Mouse (Mus musculus): ENCODE measurements around the gene Spag6l. TPM values are rescaled to one million over a fixed set of nuclear protein-coding genes. Genes with fewer than 3 reads are reported as not detected.
A peak's percentile ranks its signal among the peaks of the same experiment; 100 is the strongest.

Spag6l gene
- 0.64 and 1.2 TPM in 2 replicates for polyA plus RNA-seq (2011; ENCODE audit: insufficient read depth, insufficient read length, low read depth, missing spikeins)

- H3K27ac ChIP-seq (ENCODE audit: insufficient read depth, low read length): no peak within 1 kb of the TSS
- peak within 1 kb of the TSS; percentile 54 for H3K4me3 ChIP-seq (ENCODE audit: low read depth, low read length)
- H3K36me3 ChIP-seq (ENCODE audit: control insufficient read depth, insufficient read depth, low read length, poor library complexity, severe bottlenecking): no peaks in the 10 kb centered on the region
- no peaks in the 10 kb centered on the region for H3K27me3 ChIP-seq (ENCODE audit: control insufficient read depth, insufficient read depth, low read length, poor library complexity, severe bottlenecking)
- H3K9me3 ChIP-seq (replicated peaks; ENCODE audit: control insufficient read depth, insufficient read depth, low read length, poor library complexity, severe bottlenecking): no peaks in the 10 kb centered on the region
- H3K9ac ChIP-seq (ENCODE audit: low read depth, poor library complexity, severe bottlenecking): peak within 1 kb of the TSS; percentile 3; the same call in 1 of the 2 replicates
- H3K4me1 ChIP-seq (ENCODE audit: control insufficient read depth, insufficient read depth, low read length): peaks cover 7% of the 10 kb centered on the region
- TF ChIP-seq POLR2A (IDR thresholded peaks at IDR 0.05; ENCODE audit: insufficient read depth, low read length): no peak
- TF ChIP-seq EP300 (IDR thresholded peaks at IDR 0.05; ENCODE audit: insufficient read depth, low read depth, low read length): no peak
- peak; percentile 70 for TF ChIP-seq CTCF (IDR thresholded peaks at IDR 0.05; ENCODE audit: low read depth, low read length)
These were observed at the start of gene Spag6l for GRCm38 (mm10) chr16:16828757-16829615. TSS of gene Spag6l (minus strand) at chr16:16829456.

DNA sequence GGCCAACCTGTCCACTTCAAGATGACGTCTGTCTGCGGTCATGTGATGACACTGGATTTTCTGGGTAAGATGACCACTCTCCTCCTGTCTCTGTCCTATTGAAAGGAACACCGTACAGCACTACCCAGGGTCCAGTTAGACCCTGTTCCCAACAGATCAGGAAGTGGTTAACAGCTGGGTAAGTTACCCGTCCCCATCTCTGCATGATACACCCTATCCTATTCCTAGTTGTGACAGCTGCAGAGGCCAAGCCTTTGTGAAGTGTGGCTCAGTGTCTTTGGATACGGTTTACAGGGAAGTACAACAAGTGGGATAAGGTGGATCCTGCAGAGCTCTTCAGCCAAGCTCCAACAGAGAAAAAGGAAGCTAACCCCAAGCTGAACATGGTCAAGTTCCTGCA, 49.8 kb upstream of the Spag6l start:
- no peaks in the 10 kb centered on the region for H3K4me1 ChIP-seq (ENCODE audit: control insufficient read depth, insufficient read depth, low read length)
- TF ChIP-seq EP300 (IDR thresholded peaks at IDR 0.05; ENCODE audit: insufficient read depth, low read depth, low read length) (no peak), CTCF (IDR thresholded peaks at IDR 0.05; ENCODE audit: low read depth, low read length) (no peak), POLR2A (IDR thresholded peaks at IDR 0.05; ENCODE audit: insufficient read depth, low read length) (no peak)
- H3K36me3 ChIP-seq (ENCODE audit: control insufficient read depth, insufficient read depth, low read length, poor library complexity, severe bottlenecking): peaks cover 90% of the 10 kb centered on the region

DNA sequence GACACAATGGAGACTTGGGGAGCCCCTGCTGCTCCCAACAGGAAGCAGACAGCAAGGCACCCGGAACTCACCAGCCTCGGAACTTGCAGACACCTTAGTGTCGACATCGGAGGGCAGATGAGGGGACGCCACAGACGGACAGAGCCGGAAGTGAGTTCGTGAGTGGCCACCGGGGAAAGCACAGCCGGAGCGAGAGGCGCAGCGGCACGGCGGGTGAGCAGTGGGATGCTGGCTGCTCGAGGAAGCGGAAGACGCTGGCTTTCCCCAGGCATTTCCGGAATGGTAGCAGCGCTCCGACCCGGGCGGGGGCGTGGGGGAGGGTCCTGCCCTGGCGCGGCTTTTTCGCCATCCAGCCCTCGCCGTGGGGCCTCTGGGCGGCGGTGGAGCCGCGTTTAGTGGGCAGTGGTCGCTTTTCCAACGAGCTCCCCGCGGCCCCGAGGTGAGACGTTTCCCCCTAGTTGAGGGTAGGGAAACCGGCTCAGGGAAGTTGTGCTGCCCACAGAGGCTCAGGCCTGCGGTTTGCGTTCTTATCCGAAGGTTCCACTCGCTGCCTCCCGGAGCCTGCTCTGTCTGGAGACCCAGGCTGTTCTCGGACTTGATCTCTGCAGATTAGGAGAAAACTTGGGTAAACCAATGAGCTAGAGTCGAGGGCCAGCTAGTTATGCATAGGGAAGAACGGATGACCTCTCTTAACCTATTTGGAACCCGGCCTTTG, 41.5 kb upstream of the Spag6l start, which contains the start of the genes Top3b and Vpreb1:
Gene Top3b (plus strand): TSS at position 120 of the 715 bp plus-strand sequence.
Gene Vpreb1 (minus strand): TSS at position 227 of the 715 bp plus-strand sequence.
- H3K9me3 ChIP-seq (replicated peaks; ENCODE audit: control insufficient read depth, insufficient read depth, low read length, poor library complexity, severe bottlenecking): no peaks in the 10 kb centered on the region
- H3K4me3 ChIP-seq (ENCODE audit: low read depth, low read length): peak within 1 kb of the TSS; percentile 87
- H3K27ac ChIP-seq (ENCODE audit: insufficient read depth, low read length): peak within 1 kb of the TSS; percentile 76
- peaks cover 3% of the 10 kb centered on the region for H3K4me1 ChIP-seq (ENCODE audit: control insufficient read depth, insufficient read depth, low read length)
- H3K9ac ChIP-seq (ENCODE audit: low read depth, poor library complexity, severe bottlenecking): peak within 1 kb of the TSS; percentile 91
- H3K27me3 ChIP-seq (ENCODE audit: control insufficient read depth, insufficient read depth, low read length, poor library complexity, severe bottlenecking): no peaks in the 10 kb centered on the region
- H3K36me3 ChIP-seq (ENCODE audit: control insufficient read depth, insufficient read depth, low read length, poor library complexity, severe bottlenecking): peaks cover 12% of the 10 kb centered on the region
- TF ChIP-seq POLR2A (IDR thresholded peaks at IDR 0.05; ENCODE audit: insufficient read depth, low read length) (no peak), EP300 (IDR thresholded peaks at IDR 0.05; ENCODE audit: insufficient read depth, low read depth, low read length) (peak; percentile 81; the same call in 1 of the 2 replicates)

More for the DNA sequence above, 49.8 kb upstream of the Spag6l start:
- Histone ChIP-seq H3K27me3 (ENCODE audit: control insufficient read depth, insufficient read depth, low read length, poor library complexity, severe bottlenecking) (no peaks in the 10 kb centered on the region), H3K4me3 (ENCODE audit: low read depth, low read length) (no peak overlapping the region), H3K27ac (ENCODE audit: insufficient read depth, low read length) (no peak overlapping the region), H3K9me3 (replicated peaks; ENCODE audit: control insufficient read depth, insufficient read depth, low read length, poor library complexity, severe bottlenecking) (no peaks in the 10 kb centered on the region), H3K9ac (ENCODE audit: low read depth, poor library complexity, severe bottlenecking) (no peak overlapping the region)

- no peaks in the 10 kb centered on the region for H3K9me3 ChIP-seq (replicated peaks; ENCODE audit: control insufficient read depth, insufficient read depth, low read length, poor library complexity, severe bottlenecking)
- peak overlapping the region; percentile 87; the same call in 1 of the 2 replicates for H3K4me3 ChIP-seq (ENCODE audit: low read depth, low read length)
- peak overlapping the region; percentile 70; the same call in 1 of the 2 replicates for H3K27ac ChIP-seq (ENCODE audit: insufficient read depth, low read length)
- no peaks in the 10 kb centered on the region for H3K27me3 ChIP-seq (ENCODE audit: control insufficient read depth, insufficient read depth, low read length, poor library complexity, severe bottlenecking)
- TF ChIP-seq POLR2A (IDR thresholded peaks at IDR 0.05; ENCODE audit: insufficient read depth, low read length) (no peak), CTCF (IDR thresholded peaks at IDR 0.05; ENCODE audit: low read depth, low read length) (no peak), EP300 (IDR thresholded peaks at IDR 0.05; ENCODE audit: insufficient read depth, low read depth, low read length) (no peak)
- peaks cover 10% of the 10 kb centered on the region for H3K36me3 ChIP-seq (ENCODE audit: control insufficient read depth, insufficient read depth, low read length, poor library complexity, severe bottlenecking)
- H3K9ac ChIP-seq (ENCODE audit: low read depth, poor library complexity, severe bottlenecking): peak overlapping the region; percentile 55; the same call in 1 of the 2 replicates
- peaks cover 5% of the 10 kb centered on the region for H3K4me1 ChIP-seq (ENCODE audit: control insufficient read depth, insufficient read depth, low read length)
These were observed 41.0 kb upstream of the Spag6l start for GRCm38 (mm10) chr16:16870241-16870616.

DNA sequence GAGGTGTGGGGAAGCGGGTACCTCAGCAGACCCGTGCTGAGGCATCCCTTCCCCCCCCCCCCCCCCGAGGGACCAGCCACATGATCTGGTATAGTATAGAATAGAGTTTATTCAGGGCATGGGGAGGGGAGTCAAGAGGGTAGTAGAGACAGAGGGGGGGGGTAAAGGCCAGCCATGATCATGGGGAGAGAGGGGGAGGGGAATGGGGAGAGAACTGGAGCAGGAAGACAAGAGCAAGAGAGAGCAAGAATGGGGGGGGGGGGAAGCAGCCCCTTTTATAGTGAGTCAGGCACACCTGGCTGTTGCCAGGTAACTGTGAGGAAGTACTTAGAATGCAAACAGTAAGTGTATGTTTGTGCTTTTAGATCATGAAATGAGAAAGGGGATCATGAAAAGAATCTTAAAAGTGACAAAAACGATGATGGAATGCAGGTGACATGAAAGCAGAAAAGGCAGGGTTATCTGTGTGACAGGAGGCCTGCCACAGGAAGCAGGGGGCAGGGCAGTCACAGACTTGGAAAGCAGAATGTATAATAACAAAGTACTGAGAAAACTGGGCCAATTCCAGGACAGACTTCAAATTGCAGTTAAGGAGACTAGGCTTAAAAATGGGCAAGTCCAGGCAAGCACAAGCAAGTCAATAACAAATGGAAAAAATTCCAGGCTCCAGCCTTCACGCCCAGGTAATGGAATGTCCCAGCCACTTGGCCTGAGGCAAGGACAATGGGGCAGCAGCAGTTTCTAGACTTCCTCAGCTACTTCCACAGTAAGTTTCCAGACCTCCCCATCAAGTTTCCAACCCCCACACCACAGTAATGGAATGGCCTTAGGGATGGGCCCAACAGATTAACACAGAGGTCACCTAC, 36.7 kb upstream of the Spag6l start:
- Histone ChIP-seq H3K4me3 (ENCODE audit: low read depth, low read length) (no peak overlapping the region), H3K36me3 (ENCODE audit: control insufficient read depth, insufficient read depth, low read length, poor library complexity, severe bottlenecking) (no peaks in the 10 kb centered on the region), H3K27ac (ENCODE audit: insufficient read depth, low read length) (peak overlapping the region; percentile 99), H3K9ac (ENCODE audit: low read depth, poor library complexity, severe bottlenecking) (peak overlapping the region; percentile 42), H3K27me3 (ENCODE audit: control insufficient read depth, insufficient read depth, low read length, poor library complexity, severe bottlenecking) (no peaks in the 10 kb centered on the region), H3K4me1 (ENCODE audit: control insufficient read depth, insufficient read depth, low read length) (peaks cover 7% of the 10 kb centered on the region), H3K9me3 (replicated peaks; ENCODE audit: control insufficient read depth, insufficient read depth, low read length, poor library complexity, severe bottlenecking) (no peaks in the 10 kb centered on the region)
- TF ChIP-seq EP300 (IDR thresholded peaks at IDR 0.05; ENCODE audit: insufficient read depth, low read depth, low read length): peak; percentile 100
- no peak for TF ChIP-seq CTCF (IDR thresholded peaks at IDR 0.05; ENCODE audit: low read depth, low read length)

Measured in ES-Bruce4 (cell line).